Mouse (Mus musculus): ENCODE measurements around the gene Gemin5.
"Not testable (repeated sequence)": the region's sequence is repeated elsewhere in the genome, so short reads cannot be mapped to it uniquely, and the experiment has no call there.

GRCm38 (mm10) chr11:58199229-58200037, 31.1 kb upstream of the Gemin5 start, which contains the start of the genes Igtp and Irgm2:
- TF ChIP-seq CTCF, EP300 (IDR thresholded peaks at IDR 0.05; ENCODE audit: low read depth): not testable (repeated sequence)
